9 mouse cellular contexts compared by ENCODE assay signal in genomic region chr4:108024641-108025040, GRCm38 (mm10). TPM values are rescaled to one million over a fixed set of nuclear protein-coding genes. Genes with fewer than 3 reads are reported as not detected.
DNase-seq lines count a peak whose midpoint lies in the region; ATAC-seq and TF ChIP-seq lines count a peak whose summit lies in the region.
"Had no signal": no experiment of that assay in that cellular context is flagged by ENCODE, and none has a peak within 500 bp of the region (broad histone marks: within the 10 kb centered on the region; RNA-seq: fewer than 3 reads in every experiment).

No protein-coding gene starts in this region.

- H3K4me2 ChIP-seq in lung, postnatal 0 days (replicated peaks; ENCODE audit: low read depth, low read length): no peak overlapping the region

- peak; percentile 68 to 79 for DNase-seq in gastrocnemius, adult 8-10 months (ENCODE audit: low spot score in 2 of 2)
- peak; percentile 81 to 86 for DNase-seq in heart, adult 18-20 months
- DNase-seq in kidney, adult 2 months: peak; percentile 74
- peak; percentile 58 for DNase-seq in lung, postnatal 0 days (ENCODE audit: low spot score)
- no peak for DNase-seq in thymus, adult 2 months
- DNase-seq in ovary, postnatal 10 days (ENCODE audit: low spot score): no peak
- DNase-seq in layer of hippocampus, adult 2 months (ENCODE audit: low spot score in 2 of 2): no peak

- H3K4me1 ChIP-seq in kidney, adult 2 months (ENCODE audit: control insufficient read depth, insufficient read depth, low read length): peaks cover 13% of the 10 kb centered on the region
- no peaks in the 10 kb centered on the region for H3K4me1 ChIP-seq in lung, postnatal 0 days (ENCODE audit: insufficient read depth, low read depth, low read length)
- no peaks in the 10 kb centered on the region for H3K4me1 ChIP-seq in thymus, adult 2 months (replicated peaks; ENCODE audit: control insufficient read depth, insufficient read depth, low read length)

- ATAC-seq in lung, postnatal 0 days: peak; percentile 73

- no peak for TF ChIP-seq EP300 in lung, postnatal 0 days (IDR thresholded peaks at IDR 0.05)

- H3K9me3 ChIP-seq in lung, postnatal 0 days (ENCODE audit: low read length): no peaks in the 10 kb centered on the region
- H3K9me3 ChIP-seq: liver, embryonic 13.5 days had no signal

- H3K36me3 ChIP-seq in kidney, adult 2 months (ENCODE audit: control insufficient read depth, insufficient read depth, low read length): no peaks in the 10 kb centered on the region
- no peaks in the 10 kb centered on the region for H3K36me3 ChIP-seq in lung, postnatal 0 days (ENCODE audit: insufficient read depth, low read length)
- no peaks in the 10 kb centered on the region for H3K36me3 ChIP-seq in thymus, adult 2 months (ENCODE audit: control insufficient read depth, insufficient read depth, low read length)
- H3K36me3 ChIP-seq: liver, embryonic 13.5 days had no signal

- no peaks in the 10 kb centered on the region for H3K27me3 ChIP-seq in kidney, adult 2 months (replicated peaks; ENCODE audit: control insufficient read depth, insufficient read depth, low read length)
- H3K27me3 ChIP-seq in lung, postnatal 0 days (replicated peaks; ENCODE audit: insufficient read depth, low read length): no peaks in the 10 kb centered on the region
- H3K27me3 ChIP-seq in thymus, adult 2 months (ENCODE audit: control insufficient read depth, insufficient read depth, low read length): no peaks in the 10 kb centered on the region

- H3K9ac ChIP-seq in lung, postnatal 0 days (replicated peaks; ENCODE audit: low read depth): no peak overlapping the region

- H3K4me3 ChIP-seq in kidney, adult 2 months (ENCODE audit: insufficient read depth, low read depth, low read length): peak overlapping the region; percentile 4; the same call in 1 of the 2 replicates
- H3K4me3 ChIP-seq in lung, postnatal 0 days (ENCODE audit: low read depth, low read length): no peak overlapping the region
- H3K4me3 ChIP-seq in thymus, adult 2 months (ENCODE audit: control insufficient read depth, insufficient read depth, low read length): no peak overlapping the region
- H3K4me3 ChIP-seq in layer of hippocampus, adult 2 months: no peak overlapping the region

- peak overlapping the region; percentile 96 for H3K27ac ChIP-seq in kidney, adult 2 months (ENCODE audit: insufficient read depth, low read depth, low read length)
- peak overlapping the region; percentile 57; the same call in 1 of the 2 replicates for H3K27ac ChIP-seq in lung, postnatal 0 days (ENCODE audit: low read length)
- H3K27ac ChIP-seq in thymus, adult 2 months (ENCODE audit: control insufficient read depth, insufficient read depth, low read length): no peak overlapping the region
- H3K27ac ChIP-seq in layer of hippocampus, adult 2 months: no peak overlapping the region
- H3K27ac ChIP-seq: liver, embryonic 13.5 days had no signal

- 36% methylated on average over 5 of the region's 5 CpGs for WGBS in kidney, adult 2 months
- 45% methylated on average over 5 of the region's 5 CpGs for WGBS in lung, postnatal 0 days
- WGBS in thymus, adult 2 months: 95% methylated on average over 5 of the region's 5 CpGs

- no peak for TF ChIP-seq CTCF in kidney, adult 2 months (conservative IDR thresholded peaks at IDR 0.05; ENCODE audit: insufficient read depth, insufficient read length, low read depth, low read length)
- TF ChIP-seq CTCF in lung, postnatal 0 days (IDR thresholded peaks at IDR 0.05): no peak
- TF ChIP-seq CTCF in thymus, adult 2 months (IDR thresholded peaks at IDR 0.05; ENCODE audit: borderline replicate concordance, control insufficient read depth, extremely low read depth, insufficient read depth, low read length, poor library complexity): no peak
- TF ChIP-seq CTCF in layer of hippocampus, adult 2 months (conservative IDR thresholded peaks at IDR 0.05): no peak

- TF ChIP-seq POLR2A in kidney, adult 2 months (IDR thresholded peaks at IDR 0.05; ENCODE audit: low read depth, low read length): no peak
- no peak for TF ChIP-seq POLR2A in thymus, adult 2 months (IDR thresholded peaks at IDR 0.05; ENCODE audit: control insufficient read depth, extremely low read depth, insufficient read depth, low read length, poor library complexity)

RNA-seq across cellular contexts. Expression of gene Slc1a7, which starts 56.5 kb away (rescaled TPM):
- total RNA-seq in gastrocnemius, adult 8-10 months (2022): under 1 TPM in 3 of 4 experiments, not detected in 1; 0.15 to 0.27 (median 0.16) TPM
- under 1 TPM in 1 of 2 experiments, not detected in 1; 0.10 TPM for total RNA-seq in heart, adult 18-20 months (2021)
- polyA plus RNA-seq in kidney, adult 2 months (2012; rRNA removed): 0.03 and 0.16 TPM in 2 replicates
- polyA plus RNA-seq in lung, postnatal 0 days (2015; fragmentation: Nextera tagmentation; extraction: Ambion mirVana): 0.17 and 0.48 TPM in 2 replicates
- 0.18 and 0.23 TPM in 2 replicates for polyA plus RNA-seq in thymus, adult 2 months (2012; rRNA removed)
- total RNA-seq in layer of hippocampus, adult 2 months (2021): not detected
- polyA plus RNA-seq: liver, embryonic 13.5 days; neural tube, embryonic 11.5 days had no signal

Comparison
In these comparisons a context has a peak if more than half of its experiments do, and no peak if none do; other contexts are left out.
1. DNase-seq: peak in gastrocnemius, adult 8-10 months (2 of 2), heart, adult 18-20 months (2 of 2), kidney, adult 2 months (single experiment) and lung, postnatal 0 days (single experiment); none in thymus, adult 2 months (single experiment), ovary, postnatal 10 days (single experiment) and layer of hippocampus, adult 2 months (0 of 2).
2. H3K27ac ChIP-seq: peak in kidney, adult 2 months (single experiment) and lung, postnatal 0 days (single experiment); none in thymus, adult 2 months (single experiment) and layer of hippocampus, adult 2 months (single experiment).